Comparison of ENCODE assay signal across 7 mouse cellular contexts in the genomic region with DNA sequence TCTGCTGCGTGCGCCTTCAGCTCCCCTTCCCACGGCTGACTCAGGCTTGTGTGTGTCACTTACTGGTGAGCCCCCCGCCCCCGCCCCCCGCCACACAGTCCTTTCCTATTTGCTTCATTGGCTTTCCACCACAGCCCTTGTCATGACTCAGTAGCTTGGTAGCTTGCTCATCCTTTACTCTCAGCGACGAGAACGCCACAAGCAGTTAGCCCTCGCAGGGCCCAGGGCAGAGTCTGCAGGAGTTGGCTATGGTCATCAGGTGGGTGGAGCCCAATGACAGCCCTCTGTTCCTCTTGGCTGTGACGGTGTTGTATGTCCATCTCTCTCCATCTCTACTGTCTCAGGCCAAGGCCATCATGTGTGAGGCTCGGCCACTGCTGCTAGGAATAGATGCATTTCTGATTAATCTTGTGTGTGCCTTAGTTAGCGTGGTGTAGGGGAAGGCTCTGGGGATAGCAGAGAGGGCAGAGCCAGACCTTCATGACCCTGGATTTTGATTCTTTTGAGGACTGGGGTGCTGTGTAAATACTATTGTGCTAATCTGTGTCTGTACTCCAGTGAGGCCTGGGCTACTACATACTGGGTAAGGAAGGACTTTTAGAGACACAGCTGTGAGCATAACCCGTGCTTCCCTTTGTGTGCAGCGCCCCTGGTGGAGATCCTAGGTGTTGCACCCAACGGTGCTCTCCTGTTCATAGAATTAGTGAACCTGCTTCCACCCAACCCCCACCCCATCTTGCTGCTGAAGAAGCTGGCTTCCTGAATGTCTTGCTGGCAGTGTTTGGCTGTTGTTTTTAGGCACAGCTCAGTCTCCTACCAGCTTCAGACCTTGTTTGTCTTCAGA. TPM values are rescaled to one million over a fixed set of nuclear protein-coding genes. Genes with fewer than 3 reads are reported as not detected.
DNase-seq lines count a peak whose midpoint lies in the region; ATAC-seq and TF ChIP-seq lines count a peak whose summit lies in the region.

No protein-coding gene starts in this region.

- peak; percentile 86 for DNase-seq in adrenal gland, postnatal 25 days
- peak; percentile 92 for DNase-seq in embryonic facial prominence, embryonic 10.5 days (ENCODE audit: low spot score)
- peak; percentile 56 to 76 for DNase-seq in heart, adult 2 months
- peak; percentile 80 for DNase-seq in limb, embryonic 14.5 days (ENCODE audit: low spot score)
- DNase-seq in spleen, postnatal 36 days (ENCODE audit: low spot score in 2 of 2), result peak; percentile 68 to 78

- no peak overlapping the region for H3ac ChIP-seq in myocyte (ENCODE audit: control insufficient read depth, insufficient read length)

- no peak overlapping the region for H3K9ac ChIP-seq in heart, adult 2 months (ENCODE audit: low read depth, low read length)
- H3K9ac ChIP-seq in kidney, embryonic 15.5 days, result no peak overlapping the region
- no peak overlapping the region for H3K9ac ChIP-seq in limb, embryonic 14.5 days (ENCODE audit: low read depth, low read length, severe bottlenecking)

- peaks cover 51% of the 10 kb centered on the region for H3K4me1 ChIP-seq in embryonic facial prominence, embryonic 10.5 days
- H3K4me1 ChIP-seq in heart, adult 2 months (ENCODE audit: control insufficient read depth, insufficient read depth, low read length), result no peaks in the 10 kb centered on the region
- peaks cover 23% of the 10 kb centered on the region for H3K4me1 ChIP-seq in kidney, embryonic 15.5 days
- peaks cover 15% of the 10 kb centered on the region for H3K4me1 ChIP-seq in limb, embryonic 14.5 days (ENCODE audit: control insufficient read depth, insufficient read depth, low read length)

- TF ChIP-seq POLR2A in heart, adult 2 months (IDR thresholded peaks at IDR 0.05; ENCODE audit: insufficient read depth, low read depth, low read length), result no peak
- no peak for TF ChIP-seq POLR2A in limb, embryonic 14.5 days (IDR thresholded peaks at IDR 0.05; ENCODE audit: borderline replicate concordance, extremely low read depth, insufficient read depth, insufficient read length)
- TF ChIP-seq POLR2A in myocyte (IDR thresholded peaks at IDR 0.05; ENCODE audit: insufficient read length, low read depth), result no peak

- peaks cover 29% of the 10 kb centered on the region for H3K27me3 ChIP-seq in embryonic facial prominence, embryonic 10.5 days (replicated peaks; ENCODE audit: low read depth, poor library complexity, severe bottlenecking)
- no peaks in the 10 kb centered on the region for H3K27me3 ChIP-seq in heart, adult 2 months (ENCODE audit: control insufficient read depth, insufficient read depth, low read length)
- H3K27me3 ChIP-seq in kidney, embryonic 15.5 days, result peaks cover 19% of the 10 kb centered on the region
- H3K27me3 ChIP-seq in limb, embryonic 14.5 days (ENCODE audit: control insufficient read depth, insufficient read depth, low read length), result no peaks in the 10 kb centered on the region
- no peaks in the 10 kb centered on the region for H3K27me3 ChIP-seq in myocyte (ENCODE audit: control insufficient read depth, insufficient read depth, insufficient read length)

- peak; percentile 60 for ATAC-seq in kidney, embryonic 15.5 days (replicated peaks; ENCODE audit: low FRiP score)
- ATAC-seq in limb, embryonic 14.5 days (ENCODE audit: low FRiP score, low read depth), result peak; percentile 63

- no peak overlapping the region for H3K4me2 ChIP-seq in kidney, embryonic 15.5 days
- H3K4me2 ChIP-seq in limb, embryonic 14.5 days (replicated peaks; ENCODE audit: low read depth, low read length, severe bottlenecking), result no peak overlapping the region
- peak overlapping the region; percentile 70 for H3K4me2 ChIP-seq in myocyte (ENCODE audit: low read depth)

- WGBS in embryonic facial prominence, embryonic 10.5 days, result 63% methylated on average over 16 of the region's 16 CpGs
- 60% methylated on average over 16 of the region's 16 CpGs for WGBS in heart, adult 2 months
- WGBS in kidney, embryonic 15.5 days, result 48% methylated on average over 16 of the region's 16 CpGs
- 68% methylated on average over 16 of the region's 16 CpGs for WGBS in limb, embryonic 14.5 days

- peak; percentile 90 for TF ChIP-seq CTCF in heart, adult 2 months (IDR thresholded peaks at IDR 0.05)

- no peaks in the 10 kb centered on the region for H3K9me3 ChIP-seq in embryonic facial prominence, embryonic 10.5 days
- no peaks in the 10 kb centered on the region for H3K9me3 ChIP-seq in kidney, embryonic 15.5 days (replicated peaks)
- H3K9me3 ChIP-seq in limb, embryonic 14.5 days (ENCODE audit: control insufficient read depth, low read length), result no peaks in the 10 kb centered on the region

- no peak overlapping the region for H3K4me3 ChIP-seq in embryonic facial prominence, embryonic 10.5 days
- H3K4me3 ChIP-seq in heart, adult 2 months, result no peak overlapping the region
- H3K4me3 ChIP-seq in kidney, embryonic 15.5 days (replicated peaks), result no peak overlapping the region
- H3K4me3 ChIP-seq in limb, embryonic 14.5 days (replicated peaks; ENCODE audit: low read length), result no peak overlapping the region
- H3K4me3 ChIP-seq in myocyte, result no peak overlapping the region

- intact Hi-C loops in heart, adult 2 months (cut with DNase I), result no loop called here

- no peak for TF ChIP-seq EP300 in heart, adult 2 months (IDR thresholded peaks at IDR 0.05; ENCODE audit: insufficient read depth, low read depth, low read length)

- no peaks in the 10 kb centered on the region for H3K36me3 ChIP-seq in embryonic facial prominence, embryonic 10.5 days (replicated peaks)
- H3K36me3 ChIP-seq in heart, adult 2 months (ENCODE audit: control insufficient read depth, insufficient read depth, low read length), result no peaks in the 10 kb centered on the region
- no peaks in the 10 kb centered on the region for H3K36me3 ChIP-seq in kidney, embryonic 15.5 days
- no peaks in the 10 kb centered on the region for H3K36me3 ChIP-seq in limb, embryonic 14.5 days (ENCODE audit: control insufficient read depth, insufficient read depth, low read length)
- H3K36me3 ChIP-seq in myocyte (ENCODE audit: control insufficient read depth, insufficient read depth), result no peaks in the 10 kb centered on the region

- no peaks in the 10 kb centered on the region for H3K79me2 ChIP-seq in heart, adult 2 months (replicated peaks; ENCODE audit: control insufficient read depth, insufficient read depth, low read length)
- no peaks in the 10 kb centered on the region for H3K79me2 ChIP-seq in myocyte (ENCODE audit: control insufficient read depth, insufficient read depth)

- peak overlapping the region; percentile 82 for H3K27ac ChIP-seq in embryonic facial prominence, embryonic 10.5 days (replicated peaks)
- no peak overlapping the region for H3K27ac ChIP-seq in heart, adult 2 months
- H3K27ac ChIP-seq in kidney, embryonic 15.5 days, result no peak overlapping the region
- no peak overlapping the region for H3K27ac ChIP-seq in limb, embryonic 14.5 days (replicated peaks; ENCODE audit: low read depth, low read length)

TF ChIP-seq in myocyte, 11 proteins besides CTCF, POLR2A, EP300 and RAD21:
- TF ChIP-seq TCF3 (IDR thresholded peaks at IDR 0.05; ENCODE audit: insufficient read length, low read depth) (no peak), E2F4 (IDR thresholded peaks at IDR 0.05; ENCODE audit: insufficient read depth) (no peak), MAX (IDR thresholded peaks at IDR 0.05; ENCODE audit: low read depth) (no peak), TCF12 (IDR thresholded peaks at IDR 0.05; ENCODE audit: insufficient read depth, poor library complexity, severe bottlenecking) (no peak), MYOD1 (IDR thresholded peaks at IDR 0.05; ENCODE audit: control insufficient read depth in 1 of 3, insufficient read length in 2 of 3, low read depth in 2 of 3) (no peak), SRF (IDR thresholded peaks at IDR 0.05; ENCODE audit: control insufficient read depth, insufficient read length, low read depth) (no peak), USF1 (IDR thresholded peaks at IDR 0.05; ENCODE audit: low read depth) (no peak), REST (IDR thresholded peaks at IDR 0.05; ENCODE audit: insufficient read depth, insufficient read length) (no peak), POLR2AphosphoS2 (IDR thresholded peaks at IDR 0.05; ENCODE audit: insufficient read length, low read depth) (no peak), MYOG (IDR thresholded peaks at IDR 0.05; ENCODE audit: control insufficient read depth in 1 of 3, insufficient read depth in 1 of 3, insufficient read length in 2 of 3, low read depth in 2 of 3) (no peak)

RNA-seq across cellular contexts. Expression of a gene that starts 19.0 kb away (rescaled TPM):
- 0.79 TPM in 1 of 2 replicates, not detected in the other for total RNA-seq in adrenal gland, postnatal 25 days (2021)
- 3.7 and 7.3 TPM in 2 replicates for polyA plus RNA-seq in embryonic facial prominence, embryonic 10.5 days (2016; fragmentation: Nextera tagmentation; extraction: Ambion mirVana)
- under 1 TPM; 0.30 to 0.52 TPM for total RNA-seq in heart, adult 2 months (2021)
- polyA plus RNA-seq in heart, adult 2 months (2012; rRNA removed), result 0.18 and 0.29 TPM in 2 replicates
- polyA plus RNA-seq in kidney, embryonic 15.5 days (2015; fragmentation: Nextera tagmentation; extraction: Ambion mirVana), result 5.0 and 6.4 TPM in 2 replicates
- 9.0 and 14.0 TPM in 2 replicates for polyA plus RNA-seq in limb, embryonic 14.5 days (2012; rRNA removed)
- 10.0 and 10.7 TPM in 2 replicates for polyA plus RNA-seq in limb, embryonic 14.5 days (2014; fragmentation: Nextera tagmentation; extraction: Ambion mirVana)
- 0.35 TPM for polyA plus RNA-seq in myocyte (2012; fragmentation: generic; extraction: Trizol)
